ENCODE assay signal across 15 mouse cellular contexts in genomic region chr5:99694712-99695360, GRCm38 (mm10). TPM values are rescaled to one million over a fixed set of nuclear protein-coding genes. Genes with fewer than 3 reads are reported as not detected.
DNase-seq lines count a peak whose midpoint lies in the region; ATAC-seq and TF ChIP-seq lines count a peak whose summit lies in the region.
"Had no signal": no experiment of that assay in that cellular context is flagged by ENCODE, and none has a peak within 500 bp of the region (broad histone marks: within the 10 kb centered on the region; RNA-seq: fewer than 3 reads in every experiment).

No protein-coding gene starts in this region.

- peak; percentile 32 to 35 for DNase-seq in frontal cortex, postnatal 36 days (ENCODE audit: low spot score in 2 of 2)
- DNase-seq in frontal cortex, postnatal 25 days (ENCODE audit: low spot score in 2 of 2), result no peak
- no peak for DNase-seq in midbrain, postnatal 0 days (ENCODE audit: low spot score)
- peak; percentile 34 for DNase-seq in layer of hippocampus, adult 9-11 months
- peak; percentile 28 for DNase-seq in right cerebral cortex, postnatal 14 days
- no peak for DNase-seq in liver, postnatal 0 days
- DNase-seq: cerebellum, adult 9-10 months; heart, adult 2 months; kidney, postnatal 36 days had no signal

- WGBS in midbrain, embryonic 13.5 days, result 69% methylated on average over 13 of the region's 13 CpGs
- 72% methylated on average over 13 of the region's 13 CpGs for WGBS in midbrain, postnatal 0 days
- 77% methylated on average over 13 of the region's 13 CpGs for WGBS in liver, postnatal 0 days (ENCODE audit: insufficient replicate concordance)

- no peak overlapping the region for H3K4me2 ChIP-seq in midbrain, embryonic 13.5 days (replicated peaks)
- H3K4me2 ChIP-seq in midbrain, postnatal 0 days (ENCODE audit: low read depth, low read length, poor library complexity, severe bottlenecking), result no peak overlapping the region
- H3K4me2 ChIP-seq in liver, postnatal 0 days (ENCODE audit: low read depth, low read length), result no peak overlapping the region
- H3K4me2 ChIP-seq: embryonic facial prominence, embryonic 13.5 days; limb, embryonic 15.5 days had no signal

- TF ChIP-seq EP300 in liver, postnatal 0 days (IDR thresholded peaks at IDR 0.05; ENCODE audit: low read depth), result no peak

- H3K27me3 ChIP-seq in midbrain, embryonic 13.5 days, result 0 out of 2 replicates have a peak, but pooled peaks cover under 1% of the 10 kb centered on the region
- H3K27me3 ChIP-seq in midbrain, postnatal 0 days (ENCODE audit: insufficient read depth, low read length), result no peaks in the 10 kb centered on the region
- no peaks in the 10 kb centered on the region for H3K27me3 ChIP-seq in liver, postnatal 0 days (ENCODE audit: insufficient read depth, low read length)
- H3K27me3 ChIP-seq: embryonic facial prominence, embryonic 13.5 days; limb, embryonic 15.5 days had no signal

- peak; percentile 47; the same call in 1 of the 2 replicates for ATAC-seq in midbrain, embryonic 13.5 days
- no peak for ATAC-seq in midbrain, postnatal 0 days (ENCODE audit: low FRiP score)
- ATAC-seq in liver, postnatal 0 days, result no peak
- no peak for ATAC-seq in granulocyte monocyte progenitor cell, adult 5-6 weeks (replicated peaks; ENCODE audit: poor library complexity, severe bottlenecking)
- ATAC-seq: intestine, postnatal 0 days had no signal

- no peak overlapping the region for H3K9ac ChIP-seq in midbrain, embryonic 13.5 days (replicated peaks)
- H3K9ac ChIP-seq in midbrain, postnatal 0 days (replicated peaks; ENCODE audit: low read length, poor library complexity, severe bottlenecking), result no peak overlapping the region
- no peak overlapping the region for H3K9ac ChIP-seq in liver, postnatal 0 days (replicated peaks)
- H3K9ac ChIP-seq: embryonic facial prominence, embryonic 13.5 days; limb, embryonic 15.5 days had no signal

- no peak for TF ChIP-seq CTCF in midbrain, postnatal 0 days (IDR thresholded peaks at IDR 0.05)
- no peak for TF ChIP-seq CTCF in liver, postnatal 0 days (IDR thresholded peaks at IDR 0.05; ENCODE audit: low read depth)

- peaks cover 16% of the 10 kb centered on the region for H3K4me1 ChIP-seq in midbrain, embryonic 13.5 days (replicated peaks)
- no peaks in the 10 kb centered on the region for H3K4me1 ChIP-seq in midbrain, postnatal 0 days (ENCODE audit: insufficient read depth, low read length)
- H3K4me1 ChIP-seq in liver, postnatal 0 days (ENCODE audit: insufficient read depth), result no peaks in the 10 kb centered on the region; the same call in 1 of the 2 replicates
- H3K4me1 ChIP-seq: limb, embryonic 15.5 days had no signal

- H3K4me3 ChIP-seq in midbrain, embryonic 13.5 days (replicated peaks), result no peak overlapping the region
- no peak overlapping the region for H3K4me3 ChIP-seq in midbrain, postnatal 0 days (ENCODE audit: low read depth, low read length)
- H3K4me3 ChIP-seq in liver, postnatal 0 days (ENCODE audit: low read depth, low read length), result no peak overlapping the region
- H3K4me3 ChIP-seq: embryonic facial prominence, embryonic 13.5 days; heart, adult 2 months; limb, embryonic 15.5 days had no signal

- H3K27ac ChIP-seq in midbrain, embryonic 13.5 days, result peak overlapping the region; percentile 30; the same call in 1 of the 2 replicates
- H3K27ac ChIP-seq in midbrain, postnatal 0 days (ENCODE audit: low read depth, low read length), result no peak overlapping the region
- no peak overlapping the region for H3K27ac ChIP-seq in liver, postnatal 0 days (ENCODE audit: low read depth)
- H3K27ac ChIP-seq: embryonic facial prominence, embryonic 13.5 days; heart, adult 2 months; limb, embryonic 15.5 days had no signal

- no peaks in the 10 kb centered on the region for H3K36me3 ChIP-seq in midbrain, embryonic 13.5 days
- no peaks in the 10 kb centered on the region for H3K36me3 ChIP-seq in midbrain, postnatal 0 days (ENCODE audit: insufficient read depth, low read length)
- H3K36me3 ChIP-seq in liver, postnatal 0 days (replicated peaks; ENCODE audit: insufficient read depth, low read length), result no peaks in the 10 kb centered on the region
- H3K36me3 ChIP-seq: embryonic facial prominence, embryonic 13.5 days; limb, embryonic 15.5 days had no signal

- no peaks in the 10 kb centered on the region for H3K9me3 ChIP-seq in midbrain, embryonic 13.5 days
- no peaks in the 10 kb centered on the region for H3K9me3 ChIP-seq in midbrain, postnatal 0 days (ENCODE audit: low read length)
- no peaks in the 10 kb centered on the region for H3K9me3 ChIP-seq in liver, postnatal 0 days (ENCODE audit: low read length)
- H3K9me3 ChIP-seq: embryonic facial prominence, embryonic 13.5 days; limb, embryonic 15.5 days had no signal

RNA-seq across cellular contexts. Expression of gene Rasgef1b, which starts 34.0 kb away (rescaled TPM):
- polyA plus RNA-seq in midbrain, embryonic 13.5 days (2015; fragmentation: Nextera tagmentation; extraction: Ambion mirVana), result 61.3 and 69.2 TPM in 2 replicates
- total RNA-seq in midbrain, postnatal 0 days (2014; rRNA removed), result 43.4 and 44.6 TPM in 2 replicates
- 30.3 and 36.0 TPM in 2 replicates for polyA plus RNA-seq in midbrain, postnatal 0 days (2015; fragmentation: Nextera tagmentation; extraction: Ambion mirVana)
- polyA plus RNA-seq in liver, postnatal 0 days (2015; fragmentation: Nextera tagmentation; extraction: Ambion mirVana), result 9.1 and 11.8 TPM in 2 replicates
- 0.28 and 0.49 TPM in 2 replicates for total RNA-seq in granulocyte monocyte progenitor cell, adult 5-6 weeks (2014; fragmentation: Nextera tagmentation)
- total RNA-seq in granulocyte monocyte progenitor cell, adult 5-6 weeks (2017), result 2.3 and 3.8 TPM in 2 replicates
- total RNA-seq: MEL had no signal

Comparison
In these comparisons a context has a peak if more than half of its experiments do, and no peak if none do; other contexts are left out.
1. DNase-seq: peak in frontal cortex, postnatal 36 days (2 of 2), layer of hippocampus, adult 9-11 months (single experiment) and right cerebral cortex, postnatal 14 days (single experiment); none in frontal cortex, postnatal 25 days (0 of 2), midbrain, postnatal 0 days (single experiment) and liver, postnatal 0 days (single experiment).